Mouse (Mus musculus): ENCODE measurements around the gene Rcan2.
A peak's percentile ranks its signal among the peaks of the same experiment; 100 is the strongest.

Rcan2 gene

DNA sequence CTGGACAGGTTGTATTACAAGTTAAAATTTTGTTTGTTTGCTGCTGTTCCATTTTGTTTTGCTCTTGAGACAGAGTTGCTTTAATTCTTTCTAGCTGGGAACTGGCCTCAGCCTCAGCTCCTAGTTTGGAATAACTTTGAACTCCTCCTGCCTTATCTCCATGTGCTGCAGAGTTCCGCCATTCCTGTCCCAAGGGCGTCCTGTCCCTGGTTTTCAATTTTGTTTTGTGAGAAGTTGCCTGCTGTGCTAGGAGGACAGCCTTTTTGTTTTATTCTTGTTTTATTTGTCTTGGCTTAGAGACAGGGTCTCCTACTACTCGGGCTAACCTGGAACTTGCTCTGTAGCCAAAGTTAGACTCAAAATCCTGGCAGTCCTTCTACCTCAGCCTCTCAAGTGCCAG is 26.1 kb downstream of the Rcan2 start:
- DNase-seq, result no peak

DNA sequence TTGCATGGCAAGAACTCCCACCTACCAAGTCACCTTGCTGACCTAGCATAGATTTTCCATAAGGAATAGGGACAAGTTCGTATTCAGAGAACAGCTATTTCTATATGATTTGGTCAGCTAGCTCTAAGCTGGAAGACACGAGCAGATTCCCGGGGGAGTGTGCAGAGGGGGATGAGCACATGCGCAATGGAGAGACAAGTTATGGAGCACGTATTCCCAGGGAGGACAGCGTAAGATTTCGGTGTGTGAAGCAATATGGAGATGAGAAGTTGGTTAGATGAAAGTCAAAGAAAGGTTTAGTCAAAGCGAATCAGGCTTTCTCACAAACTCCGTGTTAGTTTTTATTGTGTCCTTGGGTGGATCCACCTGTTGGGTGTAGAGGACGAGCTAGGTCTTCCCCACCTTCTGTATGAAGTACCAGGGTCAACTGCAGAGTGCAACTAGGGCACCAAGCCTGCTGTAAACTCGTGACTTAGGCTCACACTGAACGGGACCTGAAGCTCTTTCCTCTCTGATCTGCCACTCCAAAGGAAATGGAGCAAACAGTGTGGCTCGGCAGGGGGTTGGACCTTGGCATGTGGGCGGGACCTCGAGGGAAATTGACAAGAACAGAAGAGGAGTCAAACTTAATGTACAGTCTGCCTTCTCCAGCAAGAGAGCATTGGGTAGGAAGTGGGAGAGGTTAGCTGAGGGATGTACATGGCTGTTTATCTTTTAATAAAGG is 31.4 kb downstream of the Rcan2 start:
- no peak for DNase-seq

DNA sequence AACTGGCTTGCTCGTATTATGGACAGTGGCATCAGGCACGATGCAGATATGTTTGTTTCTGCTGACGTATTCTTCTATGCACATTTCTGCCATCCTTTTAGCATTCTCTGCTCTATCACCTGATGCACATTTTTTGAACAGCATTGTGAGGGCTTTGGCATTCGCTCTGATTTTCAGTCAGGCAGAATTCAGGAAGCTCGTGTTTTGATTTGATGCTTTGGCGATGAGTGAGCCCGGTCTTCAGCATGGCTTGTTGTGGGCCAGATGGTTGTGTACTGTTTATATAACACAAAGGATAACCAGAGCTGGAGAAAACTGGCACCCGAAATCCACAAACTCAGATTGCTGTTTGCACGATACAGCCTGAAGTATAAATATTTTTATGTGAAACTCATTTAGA is 39.1 kb downstream of the Rcan2 start:
- DNase-seq, result peak; percentile 63

DNA sequence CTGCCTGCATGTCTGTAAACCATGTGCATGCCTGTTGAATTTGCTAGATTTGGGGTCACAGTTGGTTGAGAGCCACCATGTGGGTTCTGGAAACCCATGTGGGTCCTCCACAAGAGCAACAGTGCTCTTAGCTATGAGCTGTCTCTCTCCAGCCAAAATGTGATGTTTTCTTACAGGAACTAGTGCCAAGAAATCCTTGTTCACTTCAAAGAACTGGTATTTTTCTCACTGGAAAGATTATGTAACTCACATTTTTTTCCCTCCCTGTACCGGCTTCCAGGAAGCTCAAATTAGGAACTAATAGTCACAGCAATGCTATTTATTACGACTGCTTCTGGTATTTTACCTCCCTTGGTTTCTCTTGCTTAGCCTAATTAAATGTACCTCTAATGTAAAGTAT is 45.6 kb downstream of the Rcan2 start:
- no peak for DNase-seq

DNA sequence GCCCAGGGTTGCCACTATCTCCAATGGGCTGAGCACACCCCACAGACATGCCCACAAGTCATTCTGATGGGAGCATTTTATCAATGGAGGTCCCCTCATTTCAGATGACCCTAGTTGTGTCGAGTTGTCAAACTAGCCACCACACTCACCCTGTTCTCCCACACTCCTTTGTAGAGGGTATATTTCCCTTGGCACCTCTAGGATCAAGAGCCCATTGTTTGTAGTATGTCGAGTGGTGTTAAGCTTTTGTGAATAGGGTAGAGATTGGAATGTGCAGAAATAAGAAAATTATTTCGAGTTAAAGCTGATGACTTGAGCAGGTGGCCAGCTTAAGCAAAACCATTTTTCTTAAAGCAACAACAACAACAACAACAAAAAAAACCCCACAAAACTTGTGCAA is 47.8 kb downstream of the Rcan2 start:
- no peak for DNase-seq

DNA sequence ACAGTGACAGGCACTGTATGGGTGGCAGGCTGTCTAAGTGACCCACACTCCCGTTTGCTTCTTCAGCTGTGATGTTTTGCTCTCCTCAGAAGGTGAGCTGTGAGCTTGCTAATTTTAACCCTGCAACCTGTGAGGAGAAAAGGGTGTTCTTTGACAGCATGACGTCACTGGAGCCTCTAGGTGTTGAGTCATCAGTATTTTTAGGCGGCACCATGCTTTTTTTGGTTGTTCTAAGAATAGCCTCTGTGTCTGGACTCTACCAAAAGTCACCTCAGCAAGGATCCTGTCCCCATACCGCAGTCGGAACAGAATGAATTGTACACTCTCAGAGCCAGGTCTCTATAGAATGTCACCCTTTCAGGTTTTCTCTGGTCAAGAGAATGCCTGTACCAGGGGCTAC is 54.0 kb downstream of the Rcan2 start:
- no peak for DNase-seq

DNA sequence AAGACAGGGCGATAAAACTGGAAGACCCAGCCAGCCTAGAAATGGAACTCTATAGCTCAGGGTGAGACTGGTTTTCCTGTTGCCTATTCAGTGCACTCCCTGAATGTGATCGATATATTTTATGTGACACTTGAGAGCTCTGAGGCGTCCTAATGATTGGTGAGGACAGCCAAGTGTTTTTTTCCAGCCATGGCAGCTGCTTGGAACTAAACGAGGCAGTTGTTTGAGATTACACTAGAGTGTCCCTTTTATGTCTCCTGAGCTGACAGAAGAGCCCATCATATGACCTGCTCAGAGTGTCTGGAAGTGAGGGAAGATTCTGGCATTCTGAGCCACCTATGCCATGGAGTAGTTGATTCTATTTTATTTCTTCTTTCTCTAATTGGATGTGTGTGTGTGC is 54.9 kb downstream of the Rcan2 start:
- DNase-seq, result no peak

DNA sequence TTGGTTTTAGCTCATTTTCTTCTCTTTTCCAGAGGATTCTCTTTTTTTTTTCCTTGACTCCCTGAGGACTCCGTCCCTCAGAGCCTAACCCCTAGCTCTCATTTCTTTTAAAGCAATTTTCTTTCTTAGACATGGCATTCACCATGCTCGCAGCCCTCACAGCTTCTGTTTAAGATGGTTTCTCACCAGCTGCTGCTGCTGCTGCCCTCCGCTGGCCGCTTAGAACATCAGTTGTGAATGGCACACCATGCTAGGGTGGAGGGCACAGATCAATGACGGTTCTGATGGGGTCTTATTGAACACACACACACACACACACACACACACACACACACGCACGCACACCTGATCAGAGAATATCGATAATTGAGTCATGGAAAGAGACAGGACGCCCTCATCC is 67.7 kb downstream of the Rcan2 start:
- no peak for DNase-seq

DNA sequence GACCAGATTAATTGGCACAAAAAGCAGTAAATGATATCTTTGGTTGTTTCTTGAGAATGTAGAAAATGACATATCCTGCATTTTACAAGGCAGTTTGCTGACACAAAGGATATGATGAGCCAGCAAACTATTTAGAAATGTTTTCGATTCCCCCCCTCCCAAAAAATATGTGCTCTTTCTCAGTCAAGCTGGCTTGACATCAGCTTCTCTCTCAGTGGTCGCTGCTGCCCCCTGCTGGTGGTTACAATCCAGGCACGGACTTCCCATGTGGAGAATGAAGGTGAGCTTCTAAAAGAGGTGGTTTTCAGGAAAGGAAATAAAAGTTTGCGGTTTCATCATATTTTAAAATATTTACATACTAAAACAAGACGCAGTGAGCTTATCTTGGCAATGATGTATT is 68.5 kb downstream of the Rcan2 start:
- peak; percentile 14 for DNase-seq

DNA sequence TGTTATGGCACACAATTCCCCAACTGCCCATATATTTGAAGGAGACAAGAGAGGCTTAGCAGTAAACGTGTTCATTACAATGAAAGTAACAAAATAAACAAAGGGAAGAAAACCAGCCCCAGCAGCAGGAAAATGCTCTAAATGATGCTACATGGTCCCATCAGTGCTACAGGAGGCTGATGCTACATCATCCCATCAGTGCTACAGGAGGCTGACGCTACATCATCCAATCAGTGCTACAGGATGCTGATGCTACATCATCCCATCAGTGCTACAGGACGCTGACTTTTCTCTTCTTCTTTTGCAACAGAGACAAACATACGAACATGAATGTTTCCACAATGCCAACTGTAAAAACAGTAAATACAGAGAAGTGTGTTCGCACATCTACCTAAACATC is 73.3 kb downstream of the Rcan2 start:
- DNase-seq, result no peak

DNA sequence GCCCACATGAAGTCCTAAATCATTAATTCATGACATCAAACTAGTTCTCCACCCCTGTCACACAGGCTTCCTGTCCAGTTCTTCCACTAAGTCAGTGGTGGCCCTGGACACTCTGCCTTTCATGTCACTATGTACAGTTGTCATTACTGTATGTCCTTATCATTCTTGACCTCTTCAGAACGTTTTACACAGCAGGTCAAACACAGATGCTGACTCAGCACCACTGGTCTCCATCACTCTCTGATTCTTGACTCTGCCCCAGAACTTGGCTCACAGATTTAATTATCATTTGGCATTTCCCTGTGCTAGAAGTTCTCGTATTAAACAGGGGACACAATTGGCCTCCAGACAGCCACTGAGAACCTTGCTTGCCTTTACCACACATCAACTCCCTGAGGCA is 76.3 kb downstream of the Rcan2 start:
- DNase-seq, result no peak

DNA sequence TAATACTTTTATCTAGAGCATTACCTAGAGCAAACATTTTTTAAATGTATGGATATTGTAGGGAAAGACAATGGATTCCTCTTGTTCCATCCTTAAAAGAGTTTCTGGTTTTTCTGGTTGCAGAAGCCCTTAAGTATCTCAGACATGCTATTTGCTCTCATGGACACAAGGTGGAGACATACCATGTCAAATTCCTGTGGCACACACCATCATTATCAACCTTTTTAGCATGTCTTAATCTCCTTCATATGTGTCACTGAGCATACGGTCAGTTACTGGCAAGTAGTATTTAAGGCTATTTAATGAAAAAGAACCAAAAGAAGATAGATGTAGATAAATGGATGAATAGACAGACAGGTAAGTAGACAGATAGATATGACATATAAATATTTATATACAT is 81.9 kb downstream of the Rcan2 start:
- no peak for DNase-seq

DNA sequence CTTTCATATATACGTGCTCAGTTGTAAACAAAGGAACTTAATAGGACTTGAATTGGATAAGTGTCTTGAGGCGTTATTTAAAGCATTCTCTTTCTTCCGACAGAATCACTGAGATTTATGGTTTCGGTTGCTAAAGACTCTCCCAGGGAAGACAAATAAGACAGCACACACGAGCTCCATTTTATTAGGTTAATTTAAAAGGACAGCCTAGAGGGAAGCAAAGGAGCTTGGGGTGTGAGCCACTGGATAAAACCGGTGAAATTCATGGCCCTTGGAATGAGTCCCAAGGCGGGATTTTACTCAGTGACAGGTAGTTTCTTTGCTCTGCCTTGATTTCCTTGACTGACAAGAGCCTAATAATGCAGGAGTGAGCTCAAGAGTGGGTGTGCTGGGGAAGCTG is 85.1 kb downstream of the Rcan2 start:
- DNase-seq, result no peak

DNA sequence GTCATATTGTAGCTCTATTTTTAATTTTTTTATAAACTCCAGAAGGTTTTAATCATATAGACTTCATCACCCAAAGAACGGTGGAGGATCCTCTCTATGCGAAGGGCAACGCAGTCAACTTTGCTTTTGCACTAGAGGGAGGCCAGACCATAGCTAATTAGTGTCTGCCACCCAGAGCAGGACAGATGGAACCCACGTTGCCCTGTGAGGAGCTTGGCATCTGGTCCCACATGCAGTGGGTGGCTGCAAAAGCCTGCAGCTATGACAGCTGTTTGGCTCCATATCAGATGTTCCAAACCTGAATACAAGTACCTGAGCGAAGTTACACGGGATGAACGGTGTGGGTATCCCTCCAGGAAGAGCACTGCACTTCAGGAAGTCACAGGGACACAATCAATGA is 86.8 kb downstream of the Rcan2 start:
- no peak for DNase-seq

DNA sequence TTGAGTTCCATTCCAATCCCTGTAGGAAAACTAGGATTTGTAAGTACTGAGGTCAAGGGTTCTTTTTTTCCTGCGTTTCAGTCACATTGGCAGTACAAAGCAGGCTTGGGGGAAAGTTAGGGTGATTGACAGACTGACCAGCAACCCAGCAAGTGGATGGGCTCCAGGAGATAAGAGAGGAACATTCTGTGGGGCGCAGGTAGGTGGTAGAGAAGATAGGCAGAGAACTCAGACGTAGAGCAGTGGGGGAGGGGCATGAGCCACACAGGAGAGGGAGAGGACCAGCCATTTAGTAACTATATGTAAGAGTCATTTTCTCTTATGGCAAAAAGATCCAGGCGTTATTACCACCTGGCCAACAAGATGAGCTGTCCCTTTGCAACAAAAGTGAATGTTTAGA is 96.2 kb downstream of the Rcan2 start:
- no peak for DNase-seq

DNA sequence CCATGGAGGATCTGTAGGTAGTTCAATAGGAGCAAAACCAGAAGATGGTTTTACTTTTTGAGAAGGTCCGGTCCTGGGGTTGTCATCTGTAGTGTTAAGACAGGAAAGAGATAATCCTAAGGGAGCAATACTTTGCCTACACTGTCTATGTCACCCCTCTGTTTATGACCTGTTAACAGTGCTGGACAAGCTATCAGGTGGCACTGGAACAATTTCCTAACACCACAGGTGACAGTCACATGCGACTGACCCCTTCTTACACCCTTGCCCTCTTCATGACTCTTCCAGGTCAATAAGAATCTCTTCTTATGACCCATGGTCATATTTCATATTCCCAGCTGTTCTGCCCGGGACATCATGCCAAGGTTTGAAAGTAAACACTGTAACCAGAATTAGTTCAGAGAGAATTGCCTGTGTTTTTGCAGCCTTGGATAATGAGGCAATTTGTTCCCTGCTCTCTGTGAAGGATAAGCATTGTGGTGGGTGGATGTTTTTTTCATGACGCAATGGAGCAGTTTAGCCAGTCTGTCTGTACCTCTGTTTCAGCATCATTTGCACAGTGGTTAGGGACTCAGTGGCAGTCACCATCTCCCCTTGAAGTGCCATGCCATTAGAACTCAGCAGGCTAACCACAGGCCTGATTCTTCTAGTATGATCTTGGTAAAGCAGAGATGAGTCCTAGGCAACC is 98.4 kb downstream of the Rcan2 start:
- DNase-seq, result no peak

DNA sequence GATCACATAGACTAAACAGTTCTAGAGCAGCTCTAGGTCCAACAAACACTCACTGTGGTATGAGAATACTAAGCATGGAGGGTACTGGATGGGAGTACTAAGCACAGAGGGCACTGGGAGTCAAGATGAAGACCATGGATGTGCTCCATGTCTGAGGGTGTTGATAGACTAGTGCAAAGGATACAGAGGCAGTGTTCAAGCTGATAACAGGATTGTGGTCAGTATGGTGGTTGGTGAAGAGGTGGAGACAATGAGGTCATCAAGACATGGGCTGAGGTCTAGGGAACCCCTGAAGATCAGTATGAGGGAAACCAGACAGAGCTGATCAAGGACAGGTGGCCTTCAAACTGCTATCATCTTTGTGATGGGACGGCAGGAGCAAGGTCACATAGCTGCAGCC is 99.0 kb downstream of the Rcan2 start:
- no peak for DNase-seq

DNA sequence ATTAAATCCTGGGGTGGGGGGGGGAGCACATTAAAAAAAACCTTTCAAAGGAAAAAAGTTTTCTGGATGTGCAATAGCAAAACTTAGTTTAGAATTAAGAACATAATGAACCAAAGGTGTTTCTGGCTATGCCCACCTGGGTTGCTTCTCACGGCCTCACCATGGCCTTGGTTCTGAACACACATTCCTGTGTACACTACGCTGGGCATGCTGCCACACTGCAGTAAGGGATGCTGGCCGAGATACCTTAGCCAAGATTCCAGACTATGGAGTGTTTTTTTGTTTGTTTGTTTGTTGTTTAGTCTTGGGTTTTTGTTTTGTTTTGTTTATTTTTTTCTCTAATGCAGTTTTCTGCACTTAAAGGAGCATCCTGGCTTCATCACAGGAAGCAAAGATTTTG is 100.3 kb downstream of the Rcan2 start:
- DNase-seq, result no peak

DNA sequence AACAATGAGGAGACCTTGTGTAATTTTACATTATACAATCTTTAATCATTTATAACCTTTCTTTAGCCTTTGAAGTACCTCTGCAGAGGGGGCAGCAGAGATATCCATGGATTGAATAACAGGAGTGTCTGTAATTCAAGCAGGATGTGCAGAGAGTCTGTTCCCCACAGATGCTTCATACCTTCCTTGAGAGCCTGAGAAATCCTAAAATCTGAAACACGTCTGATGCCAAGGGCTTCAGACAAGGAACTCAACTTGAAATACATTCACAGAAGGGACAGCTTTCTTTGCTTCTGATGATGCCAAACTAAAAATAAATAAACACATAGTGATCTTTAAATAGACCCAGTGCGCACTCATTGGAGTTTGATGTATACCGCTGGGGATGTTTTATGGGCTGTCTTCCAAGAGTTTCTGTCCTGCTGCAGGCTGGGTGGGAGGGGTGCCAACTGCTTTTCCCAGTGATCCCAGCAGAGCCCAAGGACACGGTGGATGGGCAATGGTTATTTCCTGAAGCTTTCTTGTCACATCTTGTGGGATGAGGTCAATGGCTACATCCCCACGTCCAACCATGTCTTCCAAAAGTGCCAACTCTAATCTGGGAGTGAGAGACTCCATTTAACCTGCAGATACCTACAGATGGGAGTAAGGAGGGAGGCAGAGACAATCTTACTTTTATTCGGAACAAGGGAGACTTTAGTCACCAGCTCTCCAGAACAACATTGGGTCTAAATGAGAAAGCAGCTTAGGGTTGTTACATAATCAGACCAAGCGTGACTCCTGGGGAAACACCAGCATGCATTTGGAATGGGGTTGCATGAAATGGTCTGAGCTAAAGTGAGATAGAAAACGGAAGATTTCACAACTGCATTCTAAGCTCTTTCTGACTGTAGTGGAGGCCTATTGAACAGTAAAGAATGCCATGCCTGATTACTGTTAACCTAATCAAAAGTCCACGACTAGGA is 102.9 kb downstream of the Rcan2 start:
- no peak for DNase-seq

DNA sequence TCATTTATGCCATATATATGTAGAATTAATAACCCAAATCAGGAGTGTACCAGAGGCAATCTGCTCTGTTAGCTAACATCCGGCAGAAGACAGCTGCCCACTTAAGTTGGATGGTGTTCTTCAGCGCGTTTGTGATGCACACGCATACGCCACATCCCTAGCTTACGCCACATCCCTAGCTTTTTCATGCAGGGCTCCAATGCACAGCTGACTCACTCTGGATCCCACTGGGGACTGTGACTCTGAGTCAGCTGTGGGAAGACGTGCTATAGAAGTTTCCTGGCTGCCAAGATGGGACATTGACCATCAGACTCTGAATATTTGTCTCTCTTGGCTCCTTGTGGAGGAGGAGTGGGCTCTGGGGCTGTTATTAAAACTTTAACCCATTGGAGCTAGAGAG is 103.7 kb downstream of the Rcan2 start:
- DNase-seq, result no peak

DNA sequence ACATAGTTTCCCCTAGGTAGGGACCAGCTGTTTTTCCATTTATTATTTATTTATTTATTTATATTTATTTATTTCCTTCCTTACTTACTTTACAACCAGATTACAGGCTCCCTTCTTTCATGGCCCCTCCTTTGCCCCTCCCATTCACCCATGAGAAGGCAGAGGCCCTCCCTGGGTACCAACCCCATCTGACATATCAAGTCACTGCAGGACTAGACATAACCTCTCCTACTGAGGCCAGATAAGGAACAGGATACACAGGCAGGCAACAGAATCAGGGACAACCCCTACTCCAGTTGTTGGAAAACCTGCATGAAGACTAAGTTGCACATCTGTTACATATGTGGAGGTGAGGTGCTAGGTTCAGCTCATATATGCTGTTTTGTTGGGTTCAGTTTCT is 105.6 kb downstream of the Rcan2 start:
- no peak for DNase-seq

DNA sequence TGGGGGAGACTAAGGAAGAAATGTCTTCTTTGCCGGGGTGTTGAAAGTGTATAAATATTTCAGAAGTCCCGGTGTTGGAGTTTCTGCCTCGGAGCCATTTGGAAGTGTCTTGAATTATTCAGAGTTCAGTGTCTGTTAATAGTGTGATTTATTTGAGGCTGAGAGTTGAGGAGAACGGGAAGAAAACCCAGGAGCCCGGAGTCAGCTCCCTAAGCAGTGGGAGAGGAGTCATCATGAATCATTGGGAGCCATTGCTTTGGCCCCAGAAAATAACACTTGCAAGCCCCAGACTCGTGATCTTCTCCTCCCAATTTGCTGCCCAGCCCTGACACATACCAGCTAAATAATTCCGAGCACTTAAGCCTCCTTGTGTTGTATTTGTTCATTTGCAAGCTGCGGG is 115.0 kb downstream of the Rcan2 start:
- no peak for DNase-seq

DNA sequence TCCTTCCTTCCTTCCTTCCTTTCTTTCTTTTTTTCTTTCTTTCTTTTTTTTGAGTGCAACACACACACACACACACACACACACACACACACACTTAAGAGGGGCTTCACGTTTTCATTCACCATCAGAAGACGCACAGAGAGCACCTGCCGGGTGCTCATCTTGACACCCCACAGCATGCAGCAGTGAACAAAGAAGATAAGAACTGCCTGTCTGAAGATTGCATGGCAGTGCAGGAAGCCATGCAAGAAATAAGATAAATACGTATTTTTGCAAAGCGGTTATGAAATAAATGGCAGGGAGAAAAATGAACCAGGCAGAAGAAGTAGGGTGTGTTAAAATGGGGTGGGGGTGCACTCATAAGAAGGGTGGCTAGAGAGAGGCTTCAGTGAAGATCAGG is 116.0 kb downstream of the Rcan2 start:
- DNase-seq, result no peak

DNA sequence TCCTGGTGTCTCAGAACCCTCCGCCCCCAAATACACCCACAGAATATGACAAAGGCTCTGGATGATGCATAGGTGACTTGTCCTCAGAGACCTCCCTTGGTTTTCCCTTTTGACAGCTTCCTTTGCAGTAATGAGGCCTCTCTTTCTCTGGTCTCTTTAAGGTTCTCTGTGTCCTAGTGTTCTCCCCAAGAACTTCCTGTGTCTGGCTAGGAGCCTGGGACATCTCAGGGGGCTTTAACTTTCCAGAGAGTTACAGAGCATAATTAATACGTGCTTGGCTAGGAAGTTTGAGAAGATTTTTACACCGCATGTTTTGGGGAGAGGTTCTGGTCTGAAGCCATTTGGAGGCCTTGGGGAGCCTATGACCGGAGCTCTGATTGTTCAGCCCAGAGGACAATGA is 128.7 kb downstream of the Rcan2 start:
- no peak for DNase-seq
